ENCODE assay signal across 8 mouse cellular contexts in genomic region chr5:89679871-89680536, GRCm38 (mm10).
A peak's percentile ranks its signal among the peaks of the same experiment; 100 is the strongest.
DNase-seq lines count a peak whose midpoint lies in the region; ATAC-seq and TF ChIP-seq lines count a peak whose summit lies in the region.
"Had no signal": no experiment of that assay in that cellular context is flagged by ENCODE, and none has a peak within 500 bp of the region (broad histone marks: within the 10 kb centered on the region; RNA-seq: fewer than 3 reads in every experiment).

No protein-coding gene starts in this region.

- no peak for TF ChIP-seq POLR2A in kidney, adult 2 months (IDR thresholded peaks at IDR 0.05; ENCODE audit: low read depth, low read length)
- no peak for TF ChIP-seq POLR2A in MEL (IDR thresholded peaks at IDR 0.05; ENCODE audit: control insufficient read depth in 1 of 2, insufficient read depth in 1 of 2, low read depth in 1 of 2, low read length in 2 of 2, poor library complexity in 1 of 2)

- H3K27ac ChIP-seq in kidney, adult 2 months (ENCODE audit: insufficient read depth, low read depth, low read length): no peak overlapping the region
- no peak overlapping the region for H3K27ac ChIP-seq in kidney, embryonic 16.5 days (ENCODE audit: low read length)
- no peak overlapping the region for H3K27ac ChIP-seq in MEL (ENCODE audit: control insufficient read depth, low read depth, low read length)
- H3K27ac ChIP-seq in left cerebral cortex, adult 2 months: no peak overlapping the region
- H3K27ac ChIP-seq: midbrain, embryonic 12.5 days had no signal

- no peak for TF ChIP-seq EP300 in MEL (IDR thresholded peaks at IDR 0.05; ENCODE audit: low read depth in 1 of 2, low read length in 2 of 2)

- peak; percentile 81 for TF ChIP-seq RAD21 in MEL (IDR thresholded peaks at IDR 0.05; ENCODE audit: low read depth, low read length)

- DNase-seq in kidney, adult 2 months: peak; percentile 54
- peak; percentile 63 for DNase-seq in CD4-positive, CD25-positive, alpha-beta regulatory T cell, adult 2 months (ENCODE audit: low read depth, low spot score)
- peak; percentile 74 for DNase-seq in MEL (ENCODE audit: low read depth, low spot score)
- DNase-seq in embryo, embryonic 10.5 days (ENCODE audit: low spot score): peak; percentile 88
- DNase-seq in left cerebral cortex, adult 2 months (ENCODE audit: extremely low spot score in 1 of 2, low spot score in 2 of 2): peak; percentile 35 to 43
- DNase-seq in right cerebral cortex, postnatal 14 days: peak; percentile 71

- no peak for TF ChIP-seq CTCF in kidney, adult 2 months (conservative IDR thresholded peaks at IDR 0.05; ENCODE audit: insufficient read depth, insufficient read length, low read depth, low read length)
- peak in 2 of 3 experiments; percentile 25 to 68; a peak in 3 of 6 replicates for TF ChIP-seq CTCF in MEL (IDR thresholded peaks at IDR 0.05 in 2 of 3, conservative IDR thresholded peaks at IDR 0.05 in 1 of 3; ENCODE audit: control insufficient read depth in 1 of 3, insufficient read depth in 1 of 3, low read depth in 2 of 3, low read length in 3 of 3, poor library complexity in 1 of 3, severe bottlenecking in 1 of 3)
- peak; percentile 76 for TF ChIP-seq CTCF in left cerebral cortex, adult 2 months (IDR thresholded peaks at IDR 0.05)

- intact Hi-C loops in left cerebral cortex, adult 2 months (cut with DNase I): loop anchor here (2.0 to 10.0 kb wide), 4 partner anchors 137 to 885 kb away; no protein-coding TSS in a partner anchor

- H3K9me3 ChIP-seq in kidney, embryonic 16.5 days (ENCODE audit: low read length): no peaks in the 10 kb centered on the region
- no peaks in the 10 kb centered on the region for H3K9me3 ChIP-seq in MEL (replicated peaks; ENCODE audit: insufficient read depth, low read length)
- H3K9me3 ChIP-seq: midbrain, embryonic 12.5 days had no signal

- no peaks in the 10 kb centered on the region for H3K36me3 ChIP-seq in kidney, adult 2 months (ENCODE audit: control insufficient read depth, insufficient read depth, low read length)
- no peaks in the 10 kb centered on the region for H3K36me3 ChIP-seq in kidney, embryonic 16.5 days (ENCODE audit: insufficient read depth, low read length)
- H3K36me3 ChIP-seq in MEL (ENCODE audit: control insufficient read depth in 1 of 2, insufficient read depth in 2 of 2, low read length in 2 of 2): no peaks in the 10 kb centered on the region
- H3K36me3 ChIP-seq: midbrain, embryonic 12.5 days had no signal

- no peak overlapping the region for H3K4me3 ChIP-seq in kidney, adult 2 months (ENCODE audit: insufficient read depth, low read depth, low read length)
- H3K4me3 ChIP-seq in kidney, embryonic 16.5 days (ENCODE audit: low read length): no peak overlapping the region
- H3K4me3 ChIP-seq in MEL (ENCODE audit: control insufficient read depth in 1 of 2, insufficient read depth in 1 of 2, low read depth in 2 of 2, low read length in 2 of 2): no peak overlapping the region
- no peak overlapping the region for H3K4me3 ChIP-seq in left cerebral cortex, adult 2 months
- H3K4me3 ChIP-seq: midbrain, embryonic 12.5 days had no signal

- no peaks in the 10 kb centered on the region for H3K27me3 ChIP-seq in kidney, adult 2 months (replicated peaks; ENCODE audit: control insufficient read depth, insufficient read depth, low read length)
- H3K27me3 ChIP-seq in kidney, embryonic 16.5 days (ENCODE audit: insufficient read depth, low read length): no peaks in the 10 kb centered on the region
- H3K27me3 ChIP-seq in MEL (ENCODE audit: control insufficient read depth in 1 of 2, insufficient read depth in 2 of 2, low read length in 2 of 2): no peaks in the 10 kb centered on the region
- H3K27me3 ChIP-seq: midbrain, embryonic 12.5 days had no signal

- no peak overlapping the region for H3K9ac ChIP-seq in kidney, embryonic 16.5 days (replicated peaks; ENCODE audit: low read length)
- no peak overlapping the region for H3K9ac ChIP-seq in MEL (ENCODE audit: control insufficient read depth, low read depth, low read length, poor library complexity, severe bottlenecking)
- H3K9ac ChIP-seq: midbrain, embryonic 12.5 days had no signal

- H3K4me2 ChIP-seq in kidney, embryonic 16.5 days (replicated peaks; ENCODE audit: low read depth, low read length): no peak overlapping the region
- H3K4me2 ChIP-seq: midbrain, embryonic 12.5 days had no signal

- no peaks in the 10 kb centered on the region for H3K79me2 ChIP-seq in MEL (ENCODE audit: control insufficient read depth, insufficient read depth, low read length, poor library complexity)

- no peak for ATAC-seq in kidney, embryonic 16.5 days (ENCODE audit: low FRiP score, low TSS enrichment)

- 50% methylated on average over 5 of the region's 5 CpGs for WGBS in kidney, adult 2 months
- 42% methylated on average over 5 of the region's 5 CpGs for WGBS in kidney, embryonic 16.5 days

- no peaks in the 10 kb centered on the region for H3K4me1 ChIP-seq in kidney, adult 2 months (ENCODE audit: control insufficient read depth, insufficient read depth, low read length)
- no peaks in the 10 kb centered on the region for H3K4me1 ChIP-seq in kidney, embryonic 16.5 days (ENCODE audit: insufficient read depth, low read length)
- no peaks in the 10 kb centered on the region for H3K4me1 ChIP-seq in MEL (ENCODE audit: control insufficient read depth in 1 of 2, insufficient read depth in 2 of 2, low read length in 2 of 2)
- H3K4me1 ChIP-seq: midbrain, embryonic 12.5 days had no signal

TF ChIP-seq in MEL, 35 proteins besides CTCF, POLR2A, EP300 and RAD21:
- TF ChIP-seq SMC3 (IDR thresholded peaks at IDR 0.05; ENCODE audit: low read depth, low read length) (peak; percentile 72), JUND (IDR thresholded peaks at IDR 0.05; ENCODE audit: low read depth, low read length) (no peak), MXI1 (IDR thresholded peaks at IDR 0.05; ENCODE audit: low read depth, low read length) (no peak), ZC3H11A (IDR thresholded peaks at IDR 0.05; ENCODE audit: low read depth, low read length) (peak; percentile 61; the same call in 1 of the 2 replicates), ZNF384 (IDR thresholded peaks at IDR 0.05; ENCODE audit: low read depth, low read length) (0 out of 2 replicates have a peak, but pooled peaks have one; percentile 9)
